Mouse (Mus musculus) T-cell, adult 2 months (primary cell): ENCODE measurements around the gene Emid1.

ENCODE experiments used
- DNase-seq: peaks from one replicate; pipeline ENCODE4 v3.0.0; 2022; ENCODE audit warnings: low spot score

Gene Emid1

GRCm38 (mm10) chr11:5160722-5161485 lies 8.8 kb upstream of the Emid1 start:
- DNase-seq, result peak; percentile 70

GRCm38 (mm10) chr11:5158056-5158455 lies 6.0 kb upstream of the Emid1 start:
- DNase-seq, result no peak

GRCm38 (mm10) chr11:5154961-5155805 lies 3.1 kb upstream of the Emid1 start:
- DNase-seq, result no peak

- DNase-seq, result no peak
These were observed 818 bp downstream of the Emid1 start for GRCm38 (mm10) chr11:5151247-5151630.

GRCm38 (mm10) chr11:5150416-5151246 lies 1.4 kb downstream of the Emid1 start:
- DNase-seq, result no peak

GRCm38 (mm10) chr11:5149955-5150354 lies 2.1 kb downstream of the Emid1 start:
- DNase-seq, result no peak

GRCm38 (mm10) chr11:5149249-5149648 lies 2.8 kb downstream of the Emid1 start:
- DNase-seq, result no peak

GRCm38 (mm10) chr11:5145600-5145999 lies 6.5 kb downstream of the Emid1 start:
- DNase-seq, result no peak

GRCm38 (mm10) chr11:5141965-5142364 lies 10.1 kb downstream of the Emid1 start:
- no peak for DNase-seq

GRCm38 (mm10) chr11:5141252-5141651 lies 10.8 kb downstream of the Emid1 start:
- DNase-seq, result no peak

GRCm38 (mm10) chr11:5140619-5141018 lies 11.4 kb downstream of the Emid1 start:
- no peak for DNase-seq

GRCm38 (mm10) chr11:5139372-5139771 lies 12.7 kb downstream of the Emid1 start:
- DNase-seq, result no peak

GRCm38 (mm10) chr11:5138642-5139041 lies 13.4 kb downstream of the Emid1 start:
- no peak for DNase-seq

- DNase-seq, result no peak
These were observed 16.1 kb downstream of the Emid1 start for GRCm38 (mm10) chr11:5135914-5136313.

- DNase-seq, result no peak
These were observed 19.3 kb downstream of the Emid1 start for GRCm38 (mm10) chr11:5132751-5133150.

GRCm38 (mm10) chr11:5130111-5130665 lies 21.9 kb downstream of the Emid1 start:
- DNase-seq, result no peak

- no peak for DNase-seq
These were observed 23.0 kb downstream of the Emid1 start for GRCm38 (mm10) chr11:5129035-5129480.

GRCm38 (mm10) chr11:5125713-5126112 lies 26.3 kb downstream of the Emid1 start:
- no peak for DNase-seq

GRCm38 (mm10) chr11:5114931-5115581 lies 37.0 kb downstream of the Emid1 start:
- DNase-seq, result peak; percentile 90

GRCm38 (mm10) chr11:5113645-5114044 lies 38.4 kb downstream of the Emid1 start:
- DNase-seq, result no peak

- no peak for DNase-seq
These were observed 42.6 kb downstream of the Emid1 start for GRCm38 (mm10) chr11:5109441-5109840.
